Mouse (Mus musculus): ENCODE results near the gene Lrrc51.

Gene Lrrc51

DNA sequence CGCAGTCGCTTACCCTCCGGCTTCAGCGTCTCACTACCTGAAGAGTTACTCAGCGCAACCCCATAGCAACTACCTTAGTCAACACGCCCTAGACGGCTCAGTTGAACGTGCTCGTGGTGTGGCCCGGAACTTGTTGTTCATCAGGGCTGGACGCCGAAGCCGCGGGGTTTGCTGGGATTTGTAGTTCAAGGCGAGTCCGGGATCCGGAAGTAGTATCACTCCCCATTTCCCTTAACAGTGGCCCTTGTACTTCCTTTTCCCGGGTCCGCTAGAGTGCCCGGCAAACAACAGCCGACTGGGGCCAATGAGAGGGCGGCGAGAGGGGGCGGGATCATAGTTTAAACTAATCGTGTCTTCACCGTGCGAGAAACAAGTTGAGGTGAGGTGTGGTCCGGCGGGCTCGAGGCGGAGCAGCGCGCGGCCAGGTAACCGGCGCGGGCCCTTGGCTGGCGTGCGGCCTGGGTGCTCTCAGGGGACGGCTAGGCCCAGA is at the start of gene Lrrc51, which contains the start of gene Numa1:
Gene Lrrc51 (minus strand): TSS at position 145 of the 490 bp plus-strand sequence.
Gene Numa1 (plus strand): TSS at position 361 of the 490 bp plus-strand sequence.
- peak; percentile 96 for DNase-seq (ENCODE audit: low read depth, low spot score)

DNA sequence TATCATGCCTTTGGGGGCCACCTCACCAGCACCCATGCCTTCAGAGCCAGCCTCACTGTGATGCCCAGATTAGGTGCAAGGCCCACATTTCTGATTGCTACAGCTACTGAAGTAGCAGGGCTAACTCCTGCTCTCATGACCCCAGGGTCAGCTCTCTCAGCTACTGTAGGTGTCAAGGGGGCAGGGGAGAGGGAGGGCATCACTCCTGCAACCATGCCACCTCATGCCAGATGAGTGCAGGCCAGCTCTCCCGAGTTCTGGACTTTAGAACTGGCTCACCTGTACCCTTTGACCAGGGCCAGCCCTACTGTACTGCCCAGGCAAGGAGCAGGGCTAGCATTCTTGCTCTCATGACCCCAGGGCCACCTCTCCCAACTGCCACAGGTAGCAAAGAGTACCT is 49.0 kb upstream of the Lrrc51 start:
- DNase-seq (ENCODE audit: low read depth, low spot score): no peak

DNA sequence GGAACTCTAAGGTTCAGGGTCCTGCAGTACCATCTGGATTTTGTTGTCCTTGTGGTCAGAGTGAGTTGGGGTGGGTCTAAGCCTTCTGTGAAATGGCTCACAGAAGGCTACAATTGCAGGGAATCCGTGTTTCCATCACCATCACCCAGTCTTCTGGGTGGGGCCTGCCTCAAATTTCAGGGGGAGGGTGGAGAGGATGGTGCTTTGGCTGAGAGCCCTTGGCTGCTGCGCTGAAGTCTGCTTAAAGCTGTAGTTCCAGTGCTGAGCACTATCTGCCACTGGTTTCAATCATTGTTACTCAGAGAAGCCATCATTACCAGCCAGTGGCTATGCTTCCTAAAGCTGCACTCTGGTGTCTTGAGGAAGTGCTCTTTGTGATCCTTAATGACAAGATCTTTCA is 40.8 kb upstream of the Lrrc51 start:
- no peak for DNase-seq (ENCODE audit: low read depth, low spot score)

GRCm38 (mm10) chr7:101973730-101974129 is 40.0 kb upstream of the Lrrc51 start:
- no peak for DNase-seq (ENCODE audit: low read depth, low spot score)

DNA sequence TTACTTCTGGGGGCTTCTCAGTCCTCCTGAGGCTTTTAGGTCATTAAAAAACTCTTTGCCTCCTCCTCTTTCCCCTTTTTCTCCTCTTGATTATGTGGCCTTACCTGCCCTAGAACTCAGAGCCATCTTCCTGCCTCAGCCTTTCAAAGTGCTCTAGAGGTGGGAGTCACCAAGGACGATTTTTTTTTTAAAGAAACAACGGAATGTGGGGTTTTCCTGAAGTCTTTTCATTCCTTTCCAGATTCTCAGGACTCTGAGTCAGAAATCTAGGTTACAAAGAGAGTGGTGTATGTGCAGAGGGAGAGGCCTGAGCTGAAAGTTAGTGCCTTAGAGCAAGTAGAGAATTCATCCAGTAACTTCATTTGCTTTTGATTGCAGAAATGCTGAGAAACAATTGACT is 38.0 kb upstream of the Lrrc51 start:
- no peak for DNase-seq (ENCODE audit: low read depth, low spot score)

- peak; percentile 82 for DNase-seq (ENCODE audit: low read depth, low spot score)
Measured at GRCm38 (mm10) chr7:101970821-101971461, 37.2 kb upstream of the Lrrc51 start.

DNA sequence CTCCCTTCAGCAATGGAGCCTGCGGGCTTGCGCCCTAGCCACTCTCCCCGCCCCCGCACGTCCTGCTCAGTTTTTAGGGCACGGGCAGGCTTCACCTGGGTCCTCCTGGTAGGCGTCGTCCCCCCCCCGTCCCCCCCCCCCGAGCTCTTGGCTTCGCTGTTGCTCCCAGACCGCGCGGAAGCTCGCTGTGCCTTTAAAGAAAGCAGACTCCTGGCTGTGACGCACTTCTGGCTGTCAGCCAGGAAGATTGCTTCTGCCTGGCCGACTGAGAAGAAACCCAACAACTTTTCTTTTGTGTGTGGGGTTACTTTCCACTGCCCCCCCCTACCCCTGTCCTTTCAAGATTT is 36.7 kb upstream of the Lrrc51 start:
- peak; percentile 93 for DNase-seq (ENCODE audit: low read depth, low spot score)

- DNase-seq (ENCODE audit: low read depth, low spot score): peak; percentile 89
Measured at GRCm38 (mm10) chr7:101969694-101970428, 36.2 kb upstream of the Lrrc51 start.

DNA sequence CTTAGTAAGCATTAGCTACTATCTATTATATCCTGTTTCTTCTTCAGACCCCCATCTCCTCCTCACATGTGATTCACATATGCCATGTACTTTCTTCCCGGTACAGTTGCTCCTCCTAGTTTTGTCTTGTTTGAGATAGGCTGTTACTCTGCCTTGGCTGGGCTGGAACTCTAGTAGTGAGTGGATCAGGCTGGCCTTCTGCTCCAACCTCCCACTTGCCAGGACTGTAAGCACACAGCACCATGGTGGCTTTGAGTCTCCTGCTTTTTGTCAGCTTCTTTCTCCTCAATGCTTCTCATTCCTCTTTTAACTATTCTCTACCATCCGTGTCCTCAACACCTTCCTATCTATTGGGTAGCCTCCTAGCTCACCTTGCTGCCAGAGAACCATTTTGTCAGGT is 35.1 kb upstream of the Lrrc51 start:
- no peak for DNase-seq (ENCODE audit: low read depth, low spot score)

- DNase-seq (ENCODE audit: low read depth, low spot score): no peak
Measured at GRCm38 (mm10) chr7:101967256-101967655, 33.6 kb upstream of the Lrrc51 start.

- DNase-seq (ENCODE audit: low read depth, low spot score): peak; percentile 43
Measured at GRCm38 (mm10) chr7:101965606-101966005, 31.9 kb upstream of the Lrrc51 start.

GRCm38 (mm10) chr7:101964551-101964950 is 30.9 kb upstream of the Lrrc51 start:
- DNase-seq (ENCODE audit: low read depth, low spot score): no peak

DNA sequence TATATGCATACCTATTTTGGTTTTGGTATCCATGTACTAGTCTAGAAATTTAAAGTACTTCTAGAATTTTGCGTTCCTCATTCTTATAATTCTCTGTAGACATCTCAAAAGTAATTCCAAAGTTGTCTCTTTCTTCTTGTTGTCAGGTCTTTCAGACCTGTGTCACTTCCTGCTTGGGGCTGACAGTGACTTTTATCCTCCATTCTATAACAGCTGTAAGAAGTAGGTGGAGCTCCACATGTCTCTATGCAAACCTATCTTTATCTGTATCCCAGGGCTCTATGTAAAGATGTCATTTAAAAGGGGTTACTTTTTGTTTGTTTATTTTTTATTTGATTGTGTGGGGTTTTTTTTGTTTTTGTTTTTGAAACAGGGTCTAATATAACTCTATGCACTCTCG is 29.9 kb upstream of the Lrrc51 start:
- peak; percentile 32 for DNase-seq (ENCODE audit: low read depth, low spot score)

DNA sequence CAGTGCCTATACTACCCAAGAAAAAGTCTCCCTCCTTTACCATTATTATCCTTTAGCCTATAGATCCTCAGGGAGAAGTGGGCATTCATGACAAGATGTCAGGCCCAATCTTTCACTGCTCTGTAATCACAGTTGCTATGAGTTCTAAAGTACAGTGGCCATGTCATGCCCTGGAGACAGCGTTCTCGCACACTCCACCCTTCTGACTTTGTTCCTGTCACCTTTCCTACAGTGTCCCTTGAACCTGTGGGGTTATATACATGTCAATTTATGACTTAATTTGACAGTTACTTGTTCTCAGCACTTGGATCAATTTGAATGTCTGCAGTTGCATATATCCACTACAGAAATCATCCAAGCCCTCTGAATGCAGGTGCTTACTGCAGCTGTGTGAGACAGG is 29.1 kb upstream of the Lrrc51 start:
- no peak for DNase-seq (ENCODE audit: low read depth, low spot score)

DNA sequence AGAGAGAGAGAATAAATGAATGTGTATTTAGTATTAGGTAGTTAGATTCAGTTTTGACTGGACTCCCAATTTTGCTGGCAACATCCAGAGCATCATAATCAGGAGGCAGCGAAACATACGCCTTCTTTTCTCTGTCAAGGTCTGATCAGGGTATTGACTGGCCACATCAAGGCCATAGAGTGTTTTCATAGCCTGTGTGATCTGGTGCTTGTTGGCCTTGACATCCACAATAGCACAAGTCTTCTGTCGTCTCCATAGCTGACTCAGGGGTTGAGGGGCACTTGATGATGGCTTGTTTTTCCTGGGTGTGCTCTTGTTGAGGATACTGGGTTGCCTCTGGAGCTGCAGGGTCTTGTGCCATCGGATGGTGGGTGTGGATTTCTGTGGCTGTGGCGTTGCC is 23.2 kb upstream of the Lrrc51 start:
- no peak for DNase-seq (ENCODE audit: low read depth, low spot score)

DNA sequence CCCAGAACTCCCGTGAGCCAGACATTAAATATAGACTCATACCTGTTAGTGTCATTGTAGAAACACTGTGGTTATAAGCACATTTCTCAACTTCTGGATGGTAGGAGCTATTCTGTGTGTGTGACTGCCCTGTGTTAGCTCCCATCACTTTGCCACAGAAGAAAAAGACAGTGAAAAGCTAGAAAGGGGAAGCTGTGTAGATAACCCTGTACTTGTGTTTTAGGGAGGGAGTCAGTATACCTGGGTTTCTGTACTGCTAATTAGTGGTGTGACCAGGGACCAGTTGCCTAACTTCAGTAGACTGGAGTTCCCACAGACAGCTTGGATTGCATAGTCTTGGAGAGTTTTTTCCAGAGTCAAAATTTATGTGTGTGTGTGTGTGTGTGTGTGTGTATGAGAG is 22.8 kb upstream of the Lrrc51 start:
- no peak for DNase-seq (ENCODE audit: low read depth, low spot score)

DNA sequence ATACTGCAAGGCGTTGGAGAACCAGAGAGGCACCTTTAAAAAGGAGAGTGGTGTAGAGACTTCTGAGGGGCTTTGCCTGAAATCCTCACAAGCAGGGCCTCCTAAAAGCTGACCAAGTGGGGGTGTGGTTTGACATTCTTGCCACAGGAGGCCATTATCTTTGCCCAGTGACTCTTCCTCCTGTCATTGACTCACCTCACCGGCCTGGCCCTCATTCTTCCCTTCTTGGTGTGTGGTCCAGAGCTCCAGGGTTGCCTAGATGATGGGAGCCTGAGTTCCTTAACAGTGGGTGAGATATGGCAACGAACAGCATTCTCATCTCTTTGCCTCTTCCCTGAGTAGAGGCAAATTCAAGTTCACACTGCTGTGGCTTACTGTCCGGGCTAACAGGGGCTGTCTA is 22.2 kb upstream of the Lrrc51 start:
- DNase-seq (ENCODE audit: low read depth, low spot score): no peak

- no peak for DNase-seq (ENCODE audit: low read depth, low spot score)
Measured at GRCm38 (mm10) chr7:101955276-101955675, 21.6 kb upstream of the Lrrc51 start.

DNA sequence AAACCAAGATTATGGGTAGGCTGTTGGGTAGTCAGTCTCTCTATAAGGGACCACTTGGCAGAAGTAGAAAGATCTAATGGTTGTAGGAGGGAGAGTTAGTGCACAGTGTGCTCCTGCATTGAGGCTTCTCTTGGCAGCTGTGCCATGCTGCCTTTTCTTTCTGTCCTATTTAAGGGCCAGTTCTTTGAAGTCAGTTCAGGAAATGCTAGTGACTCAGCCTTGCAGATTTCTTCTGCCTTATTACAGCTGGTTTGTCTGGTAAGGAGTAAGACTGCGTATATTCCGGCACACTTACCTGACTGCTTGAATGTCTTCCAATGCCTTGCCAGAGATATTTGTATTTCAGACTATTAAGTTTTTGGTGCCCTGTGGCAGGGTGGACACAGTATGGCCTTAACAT is 20.5 kb upstream of the Lrrc51 start:
- DNase-seq (ENCODE audit: low read depth, low spot score): no peak

GRCm38 (mm10) chr7:101952098-101952497 is 18.4 kb upstream of the Lrrc51 start:
- no peak for DNase-seq (ENCODE audit: low read depth, low spot score)

- no peak for DNase-seq (ENCODE audit: low read depth, low spot score)
Measured at GRCm38 (mm10) chr7:101951648-101952047, 18.0 kb upstream of the Lrrc51 start.

GRCm38 (mm10) chr7:101949008-101949407 is 15.3 kb upstream of the Lrrc51 start:
- peak; percentile 15 for DNase-seq (ENCODE audit: low read depth, low spot score)

DNA sequence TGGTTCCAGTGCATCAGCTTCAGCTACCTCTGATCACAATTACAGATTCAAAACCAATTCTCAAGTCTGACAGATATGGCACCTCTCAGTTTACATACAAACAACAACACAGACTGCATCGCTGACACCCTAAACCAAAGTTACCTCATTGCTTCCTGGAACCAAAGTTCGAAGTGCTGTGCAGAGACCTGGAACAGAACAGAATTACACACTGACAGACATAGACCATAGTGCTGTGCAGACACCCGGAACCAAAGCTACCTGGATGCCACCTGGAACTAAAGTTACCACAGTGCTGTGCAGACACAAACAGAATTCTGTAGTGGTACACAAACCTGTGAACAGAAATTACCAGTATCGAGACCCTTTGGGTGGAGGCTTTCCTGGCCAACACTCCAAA is 6.1 kb upstream of the Lrrc51 start:
- no peak for DNase-seq (ENCODE audit: low read depth, low spot score)
